Mouse (Mus musculus) 416B (cell line): ENCODE measurements around the gene Hspb8.
"Not testable (repeated sequence)": the region's sequence is repeated elsewhere in the genome, so short reads cannot be mapped to it uniquely, and the experiment has no call there.

Experiments used
- DNase-seq: peaks from one replicate; pipeline ENCODE4 v3.0.0; 2011; ENCODE audit warnings: low read depth

Hspb8 gene

GRCm38 (mm10) chr5:116432871-116433270 is 10.2 kb upstream of the Hspb8 start:
- DNase-seq, result no peak

GRCm38 (mm10) chr5:116426701-116427100 is 4.0 kb upstream of the Hspb8 start:
- no peak for DNase-seq

GRCm38 (mm10) chr5:116425709-116426108 is 3.0 kb upstream of the Hspb8 start:
- not testable (repeated sequence) for DNase-seq

GRCm38 (mm10) chr5:116425273-116425672 is 2.6 kb upstream of the Hspb8 start:
- DNase-seq, result no peak

GRCm38 (mm10) chr5:116423746-116424145 is 1.1 kb upstream of the Hspb8 start:
- DNase-seq, result no peak

GRCm38 (mm10) chr5:116421791-116422481 is 728 bp downstream of the Hspb8 start:
- no peak for DNase-seq

GRCm38 (mm10) chr5:116420759-116421225 is 1.9 kb downstream of the Hspb8 start:
- no peak for DNase-seq

GRCm38 (mm10) chr5:116420213-116420612 is 2.5 kb downstream of the Hspb8 start:
- DNase-seq, result no peak

GRCm38 (mm10) chr5:116419322-116420045 is 3.2 kb downstream of the Hspb8 start:
- no peak for DNase-seq

GRCm38 (mm10) chr5:116416208-116416607 is 6.5 kb downstream of the Hspb8 start:
- no peak for DNase-seq

- DNase-seq, result no peak
Observed at GRCm38 (mm10) chr5:116409689-116410590, 12.7 kb downstream of the Hspb8 start.

- no peak for DNase-seq
Observed at GRCm38 (mm10) chr5:116408965-116409364, 13.7 kb downstream of the Hspb8 start.

GRCm38 (mm10) chr5:116407936-116408335 is 14.7 kb downstream of the Hspb8 start:
- no peak for DNase-seq

GRCm38 (mm10) chr5:116407321-116407720 is 15.3 kb downstream of the Hspb8 start:
- no peak for DNase-seq

- no peak for DNase-seq
Observed at GRCm38 (mm10) chr5:116406507-116406906, 16.2 kb downstream of the Hspb8 start.

GRCm38 (mm10) chr5:116405934-116406333 is 16.7 kb downstream of the Hspb8 start:
- no peak for DNase-seq

GRCm38 (mm10) chr5:116404063-116404462 is 18.6 kb downstream of the Hspb8 start:
- no peak for DNase-seq

- DNase-seq, result no peak
Observed at GRCm38 (mm10) chr5:116400801-116401200, 21.9 kb downstream of the Hspb8 start.

GRCm38 (mm10) chr5:116400042-116400730 is 22.5 kb downstream of the Hspb8 start:
- DNase-seq, result no peak

GRCm38 (mm10) chr5:116396104-116396503 is 26.6 kb downstream of the Hspb8 start:
- DNase-seq, result no peak

GRCm38 (mm10) chr5:116392603-116393002 is 30.1 kb downstream of the Hspb8 start:
- no peak for DNase-seq
